Mouse (Mus musculus): ENCODE data around the gene Plekha7. TPM values are rescaled to one million over a fixed set of nuclear protein-coding genes. Genes with fewer than 3 reads are reported as not detected.

The Plekha7 gene
- 10 to 100 TPM; 18.7 to 21.5 TPM for total RNA-seq (2021)
- long read RNA-seq, experiment 1, partial matches to known transcripts, result 3 of 14 reads
- long read RNA-seq, experiment 1, other reads (novel, unspliced or antisense), result 11 of 14 reads
- long read RNA-seq, experiment 2, partial matches to known transcripts, result 0 of 3 reads
- long read RNA-seq, experiment 2, other reads (novel, unspliced or antisense), result 3 of 3 reads

- peak in 1 of 2 experiments; percentile 15 for DNase-seq (ENCODE audit: low spot score in 2 of 2)
Measured at GRCm38 (mm10) chr7:116307871-116308631, at the start of gene Plekha7. TSS of gene Plekha7 (minus strand) at chr7:116308376.

GRCm38 (mm10) chr7:116336226-116336625 lies 28.1 kb upstream of the Plekha7 start:
- DNase-seq (ENCODE audit: low spot score in 2 of 2), result peak; percentile 30 to 41

- DNase-seq (ENCODE audit: low spot score in 2 of 2), result no peak
Measured at GRCm38 (mm10) chr7:116335133-116335532, 27.0 kb upstream of the Plekha7 start.

- DNase-seq (ENCODE audit: low spot score in 2 of 2), result no peak
Measured at GRCm38 (mm10) chr7:116334669-116335038, 26.5 kb upstream of the Plekha7 start.

GRCm38 (mm10) chr7:116333713-116334668 lies 25.8 kb upstream of the Plekha7 start, which contains the start of gene Rps13:
TSS of gene Rps13 (minus strand) at chr7:116334195.
- peak; percentile 98 to 99 for DNase-seq (ENCODE audit: low spot score in 2 of 2)

GRCm38 (mm10) chr7:116331246-116331645 lies 23.1 kb upstream of the Plekha7 start:
- peak; percentile 33 to 49 for DNase-seq (ENCODE audit: low spot score in 2 of 2)

- no peak for DNase-seq (ENCODE audit: low spot score in 2 of 2)
Measured at GRCm38 (mm10) chr7:116329858-116330257, 21.7 kb upstream of the Plekha7 start.

- no peak for DNase-seq (ENCODE audit: low spot score in 2 of 2)
Measured at GRCm38 (mm10) chr7:116328777-116329176, 20.6 kb upstream of the Plekha7 start.

- no peak for DNase-seq (ENCODE audit: low spot score in 2 of 2)
Measured at GRCm38 (mm10) chr7:116327901-116328300, 19.7 kb upstream of the Plekha7 start.

- peak; percentile 62 to 66 for DNase-seq (ENCODE audit: low spot score in 2 of 2)
Measured at GRCm38 (mm10) chr7:116323331-116323964, 15.3 kb upstream of the Plekha7 start.

GRCm38 (mm10) chr7:116309456-116309855 lies 1.3 kb upstream of the Plekha7 start:
- DNase-seq (ENCODE audit: low spot score in 2 of 2), result no peak

GRCm38 (mm10) chr7:116308632-116308991 lies 436 bp upstream of the Plekha7 start:
- no peak for DNase-seq (ENCODE audit: low spot score in 2 of 2)

- peak; percentile 24 to 48 for DNase-seq (ENCODE audit: low spot score in 2 of 2)
Measured at GRCm38 (mm10) chr7:116307099-116307870, 891 bp downstream of the Plekha7 start.

- DNase-seq (ENCODE audit: low spot score in 2 of 2), result no peak
Measured at GRCm38 (mm10) chr7:116306601-116307000, 1.6 kb downstream of the Plekha7 start.

GRCm38 (mm10) chr7:116301661-116302311 lies 6.4 kb downstream of the Plekha7 start:
- DNase-seq (ENCODE audit: low spot score in 2 of 2), result no peak

GRCm38 (mm10) chr7:116301144-116301543 lies 7.0 kb downstream of the Plekha7 start:
- DNase-seq (ENCODE audit: low spot score in 2 of 2), result no peak

GRCm38 (mm10) chr7:116298851-116299250 lies 9.3 kb downstream of the Plekha7 start:
- no peak for DNase-seq (ENCODE audit: low spot score in 2 of 2)

GRCm38 (mm10) chr7:116298389-116298788 lies 9.8 kb downstream of the Plekha7 start:
- DNase-seq (ENCODE audit: low spot score in 2 of 2), result no peak

GRCm38 (mm10) chr7:116294961-116295360 lies 13.2 kb downstream of the Plekha7 start:
- DNase-seq (ENCODE audit: low spot score in 2 of 2), result no peak

- no peak for DNase-seq (ENCODE audit: low spot score in 2 of 2)
Measured at GRCm38 (mm10) chr7:116292377-116292776, 15.8 kb downstream of the Plekha7 start.

Data from left cerebral cortex, adult 18-20 months (tissue).